Mouse (Mus musculus): Measurements from ENCODE around the gene Smim24.

DNA sequence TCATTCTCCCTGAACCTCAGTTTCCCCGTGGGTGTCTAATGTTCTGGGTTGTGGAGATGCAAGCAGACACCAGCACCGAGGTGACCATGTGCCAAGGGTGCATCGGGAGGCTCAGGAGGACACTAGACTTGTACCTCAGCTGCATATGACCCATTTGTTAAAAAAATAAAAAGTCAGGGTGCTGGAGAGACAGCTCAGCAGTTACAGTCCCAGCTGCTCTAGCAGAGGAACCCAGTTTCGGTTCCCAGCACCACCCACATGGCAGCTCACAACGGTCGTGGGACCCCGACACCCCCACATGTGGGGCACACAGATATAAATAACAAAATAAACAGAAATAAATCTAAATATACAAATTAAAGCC, 35.6 kb downstream of the Smim24 start:
- TF ChIP-seq CTCF (IDR thresholded peaks at IDR 0.05; ENCODE audit: low read depth) (no peak), EP300 (IDR thresholded peaks at IDR 0.05; ENCODE audit: low read depth) (no peak)

All from liver, postnatal 0 days (tissue).